Mouse (Mus musculus): Measurements from ENCODE around the gene Gck. TPM values are rescaled to one million over a fixed set of nuclear protein-coding genes. Genes with fewer than 3 reads are reported as not detected.

Gck gene
- polyA plus RNA-seq, 1 experiment from 2014 or later, result 2.4 TPM

DNA sequence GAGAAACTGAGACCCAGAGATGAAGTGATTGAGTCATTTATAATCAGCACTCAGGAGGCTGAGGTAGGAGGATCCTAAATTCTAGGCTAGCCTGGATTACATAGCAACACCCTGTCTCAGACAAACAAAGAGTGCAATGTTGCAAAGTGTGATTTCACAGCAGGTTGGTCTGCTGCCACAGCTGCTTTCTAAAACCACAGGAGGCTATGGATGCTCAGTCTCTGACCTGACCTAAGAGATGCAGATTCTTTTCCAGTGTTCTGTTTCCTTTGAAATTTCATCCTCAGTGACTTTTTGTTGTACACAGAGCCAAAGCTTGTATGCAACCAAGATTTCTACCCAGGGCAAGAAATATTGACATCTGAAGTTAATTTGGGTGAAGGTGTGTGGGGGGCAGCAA lies 94.4 kb downstream of the Gck start:
- Histone ChIP-seq H3K9ac (0 out of 2 replicates have a peak overlapping the region, but pooled peaks have one; percentile 11), H3K36me3 (no peaks in the 10 kb centered on the region), H3K9me3 (0 out of 2 replicates have a peak, but pooled peaks cover 2% of the 10 kb centered on the region), H3K4me2 (no peak overlapping the region), H3K4me3 (no peak overlapping the region), H3K4me1 (peaks cover 24% of the 10 kb centered on the region), H3K27me3 (peaks cover 10% of the 10 kb centered on the region), H3K27ac (peak overlapping the region; percentile 81)
- no peak for ATAC-seq (ENCODE audit: insufficient number of reproducible peaks, insufficient read depth, low FRiP score, low TSS enrichment, low read depth)

DNA sequence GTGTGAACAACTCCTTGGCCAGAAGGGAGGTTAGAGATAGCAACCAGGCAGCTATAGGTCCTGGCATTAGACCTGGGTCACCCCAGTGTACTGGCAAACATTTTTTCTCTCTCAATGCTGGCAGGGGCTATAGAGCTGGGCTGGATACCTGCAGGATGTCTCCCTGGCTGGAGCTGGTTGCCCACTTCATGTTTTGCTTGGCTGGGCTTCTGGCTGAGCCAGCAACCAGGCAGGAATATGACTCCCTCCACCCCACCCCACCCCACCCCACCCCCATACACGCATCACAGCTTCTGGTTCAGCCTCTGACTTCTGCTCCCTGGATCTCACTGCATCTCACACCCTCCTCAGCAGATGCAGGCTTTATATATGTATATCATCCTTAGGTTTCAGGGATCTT lies 97.6 kb downstream of the Gck start:
- whole genome bisulfite sequencing, result 62% methylated on average over 1 of the region's 1 CpGs
- Histone ChIP-seq H3K4me1 (peaks cover 38% of the 10 kb centered on the region), H3K27ac (peak overlapping the region; percentile 69; the same call in 1 of the 2 replicates), H3K9ac (no peak overlapping the region), H3K4me3 (no peak overlapping the region), H3K36me3 (no peaks in the 10 kb centered on the region), H3K9me3 (no peaks in the 10 kb centered on the region), H3K4me2 (no peak overlapping the region), H3K27me3 (no peaks in the 10 kb centered on the region)
- ATAC-seq (ENCODE audit: insufficient number of reproducible peaks, insufficient read depth, low FRiP score, low TSS enrichment, low read depth), result no peak

DNA sequence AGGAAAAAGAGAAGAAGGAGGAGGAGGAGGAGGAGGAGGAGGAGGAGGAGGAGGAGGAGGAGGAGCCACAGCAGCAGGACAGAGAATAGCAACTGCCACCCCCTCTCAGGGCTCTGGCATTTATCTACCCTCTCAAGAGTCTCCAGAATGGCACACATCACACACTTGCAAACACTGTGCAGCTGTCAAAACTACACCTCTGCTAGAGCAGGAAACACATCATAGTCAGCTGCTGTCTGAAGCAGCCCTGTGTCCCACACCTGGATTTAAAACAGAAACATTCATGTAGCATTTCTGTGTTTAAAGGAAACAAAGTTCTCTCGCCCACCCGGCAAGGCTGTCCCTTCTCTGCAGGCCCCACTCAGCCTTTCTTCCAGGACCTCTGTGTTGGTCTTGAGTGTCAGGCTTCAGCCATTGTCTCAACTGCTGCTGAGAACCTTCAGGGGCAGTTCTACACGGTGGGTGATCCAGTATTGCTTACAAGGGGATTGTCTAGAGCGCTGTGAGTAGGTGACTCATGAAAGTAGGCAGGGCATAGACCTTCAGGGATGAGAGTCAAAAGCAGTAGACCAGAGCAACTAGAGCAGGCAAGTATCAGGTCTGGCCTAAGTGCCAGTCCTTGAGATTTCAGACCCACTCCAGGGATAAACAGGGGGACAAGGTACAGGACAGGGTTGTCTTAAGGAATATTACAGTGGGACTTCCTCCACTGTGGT lies 98.7 kb downstream of the Gck start:
- no peak for ATAC-seq (ENCODE audit: insufficient number of reproducible peaks, insufficient read depth, low FRiP score, low TSS enrichment, low read depth)
- WGBS, result 65% methylated on average over 4 of the region's 4 CpGs

More for the DNA sequence above, 98.7 kb downstream of the Gck start:
- Histone ChIP-seq H3K4me3 (no peak overlapping the region), H3K4me2 (no peak overlapping the region), H3K27ac (0 out of 2 replicates have a peak overlapping the region, but pooled peaks have one; percentile 5), H3K4me1 (peaks cover 33% of the 10 kb centered on the region), H3K9ac (no peak overlapping the region), H3K36me3 (no peaks in the 10 kb centered on the region), H3K9me3 (no peaks in the 10 kb centered on the region), H3K27me3 (no peaks in the 10 kb centered on the region)

Other genes with a start within 250 kb of the Gck start
- 180 and 187 TPM in 2 replicates for gene Mrps24, start 234.4 kb downstream of the Gck start, polyA plus RNA-seq (2015; fragmentation: Nextera tagmentation; extraction: Ambion mirVana)
- 28.6 and 28.7 TPM in 2 replicates for gene Urgcp, start 187.7 kb downstream of the Gck start, polyA plus RNA-seq (2015; fragmentation: Nextera tagmentation; extraction: Ambion mirVana)
- gene Dbnl, start 161.6 kb downstream of the Gck start, polyA plus RNA-seq (2015; fragmentation: Nextera tagmentation; extraction: Ambion mirVana), result 126 and 135 TPM in 2 replicates
- 10.1 and 12.1 TPM in 2 replicates for gene Pgam2, start 146.3 kb downstream of the Gck start, polyA plus RNA-seq (2015; fragmentation: Nextera tagmentation; extraction: Ambion mirVana)
- gene Polm, start 112.1 kb downstream of the Gck start, polyA plus RNA-seq (2015; fragmentation: Nextera tagmentation; extraction: Ambion mirVana), result 11.4 and 13.6 TPM in 2 replicates
- gene Aebp1, start 88.1 kb downstream of the Gck start, polyA plus RNA-seq (2015; fragmentation: Nextera tagmentation; extraction: Ambion mirVana), result 32.9 and 38.7 TPM in 2 replicates
- gene Pold2, start 71.8 kb downstream of the Gck start, polyA plus RNA-seq (2015; fragmentation: Nextera tagmentation; extraction: Ambion mirVana), result 110 and 138 TPM in 2 replicates
- gene Myl7, start 51.3 kb downstream of the Gck start, polyA plus RNA-seq (2015; fragmentation: Nextera tagmentation; extraction: Ambion mirVana), result 1.3 and 10.3 TPM in 2 replicates
- gene Ykt6, start 5.6 kb upstream of the Gck start, polyA plus RNA-seq (2015; fragmentation: Nextera tagmentation; extraction: Ambion mirVana), result 58.7 and 66.0 TPM in 2 replicates
- 1.9 and 2.5 TPM in 2 replicates for gene Camk2b, start 116.3 kb upstream of the Gck start, polyA plus RNA-seq (2015; fragmentation: Nextera tagmentation; extraction: Ambion mirVana)
- gene A730071L15Rik, start 249.9 kb upstream of the Gck start, polyA plus RNA-seq (2015; fragmentation: Nextera tagmentation; extraction: Ambion mirVana), result 0.18 and 0.38 TPM in 2 replicates